Mouse (Mus musculus) layer of hippocampus, adult 2 months (tissue): Measurements from ENCODE around the gene Trim56. TPM values are rescaled to one million over a fixed set of nuclear protein-coding genes. Genes with fewer than 3 reads are reported as not detected.

Experiments used
- DNase-seq, 2 experiments: peaks; one replicate each; pipeline ENCODE4 v3.0.0; 2022; ENCODE audit warnings: low spot score in 2 of 2
- H3K27ac ChIP-seq: fragments of 200-600 bp; 2 replicates; pipeline ENCODE4 v1.8.1; 2022
- H3K4me3 ChIP-seq: fragments of 200-600 bp; 2 replicates; pipeline ENCODE4 v1.8.1; 2022; ENCODE audit warnings: mild to moderate bottlenecking
- CTCF ChIP-seq: fragments of 200-600 bp; conservative IDR thresholded peaks from 2 replicates; pipeline ENCODE4 v1.8.1; 2022; ENCODE audit warnings: antibody characterized with exemption, mild to moderate bottlenecking, moderate library complexity
- total RNA-seq, 2 experiments: library from RNA; stranded (reverse); gene quantifications; 2 replicates each; pipeline ENCODE4 v1.2.3; 2021

The Trim56 gene
- total RNA-seq, 2 experiments from 2014 or later = 5.5 to 5.8 TPM

DNA sequence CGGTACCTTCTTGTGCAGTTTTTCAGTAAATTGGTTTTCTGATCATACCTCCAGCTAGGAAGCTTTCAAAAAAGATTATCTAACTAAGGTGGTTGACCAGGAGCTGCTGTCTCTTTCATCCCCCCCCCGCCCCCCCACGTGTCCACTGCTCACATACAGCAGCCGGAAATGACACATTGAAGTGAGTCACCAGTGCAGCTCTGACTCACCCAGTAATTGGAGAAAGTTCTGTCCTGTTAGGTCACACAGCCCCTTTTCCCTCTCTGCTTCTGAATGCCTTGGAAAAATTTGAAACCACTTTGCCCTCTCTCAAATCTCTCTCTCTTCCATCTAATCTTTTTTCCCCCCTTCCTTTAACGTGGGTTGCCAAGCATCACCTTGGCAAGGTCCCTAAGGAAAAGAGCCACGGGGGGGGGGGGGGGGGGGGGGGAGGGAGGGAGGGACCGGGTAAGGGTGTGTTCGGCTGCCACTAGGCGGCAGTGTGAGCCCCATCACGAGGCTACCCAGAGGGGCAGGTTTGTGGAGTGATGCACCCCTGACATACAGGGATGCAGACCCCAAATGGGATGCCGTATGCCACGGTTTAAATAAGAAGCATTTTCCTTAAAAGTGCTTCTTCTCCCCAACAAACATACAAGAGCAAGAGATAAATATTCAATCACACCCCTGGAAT is 54.1 kb downstream of the Trim56 start:
- peak overlapping the region; percentile 56 for H3K27ac ChIP-seq
- DNase-seq = peak in 1 of 2 experiments; percentile 50
- TF ChIP-seq CTCF = peak; percentile 71
- no peak overlapping the region for H3K4me3 ChIP-seq

Other genes starting within 250 kb of the Trim56 start
- gene Col26a1, start 233.0 kb downstream of the Trim56 start, total RNA-seq = 1 to 10 TPM; 2.7 to 3.3 TPM
- 10 to 100 TPM; 81.0 to 87.2 TPM for gene Ift22, start 208.1 kb downstream of the Trim56 start, total RNA-seq
- 100 to 1,000 TPM; 223 to 239 TPM for gene Fis1, start 162.9 kb downstream of the Trim56 start, total RNA-seq
- under 1 TPM in 1 of 2 experiments, not detected in 1; 0.18 TPM for gene Cldn15, start 149.6 kb downstream of the Trim56 start, total RNA-seq
- gene Plod3, start 129.2 kb downstream of the Trim56 start, total RNA-seq = 10 to 100 TPM; 37.9 to 39.7 TPM
- gene Znhit1, start 128.2 kb downstream of the Trim56 start, total RNA-seq = 10 to 100 TPM; 77.1 to 83.3 TPM
- gene Vgf, start 89.8 kb downstream of the Trim56 start, total RNA-seq = 100 to 1,000 TPM; 180 to 212 TPM
- gene Ap1s1, start 70.1 kb downstream of the Trim56 start, total RNA-seq = 100 to 1,000 TPM; 298 to 323 TPM
- gene Serpine1, start 43.9 kb downstream of the Trim56 start, total RNA-seq = under 1 TPM; 0.38 to 0.52 TPM
- not detected for gene Muc3, start 33.1 kb upstream of the Trim56 start, total RNA-seq
- 1 to 10 TPM; 3.6 to 4.2 TPM for gene Muc3a, start 96.2 kb upstream of the Trim56 start, total RNA-seq
- 10 to 100 TPM; 58.5 to 62.3 TPM for gene Ache, start 171.3 kb upstream of the Trim56 start, total RNA-seq
- 10 to 100 TPM; 12.4 to 13.8 TPM for gene Ufsp1, start 178.4 kb upstream of the Trim56 start, total RNA-seq
- 100 to 1,000 TPM; 223 to 232 TPM for gene Srrt, start 191.5 kb upstream of the Trim56 start, total RNA-seq
- gene Trip6, start 198.2 kb upstream of the Trim56 start, total RNA-seq = 1 to 10 TPM; 4.8 to 7.3 TPM
- 10 to 100 TPM; 27.9 to 28.4 TPM for gene Slc12a9, start 217.4 kb upstream of the Trim56 start, total RNA-seq
- 1 to 10 TPM; 5.6 to 5.7 TPM for gene Ephb4, start 233.9 kb upstream of the Trim56 start, total RNA-seq